Mouse (Mus musculus): Measurements from ENCODE around the gene Srgap2. TPM values are rescaled to one million over a fixed set of nuclear protein-coding genes. Genes with fewer than 3 reads are reported as not detected.
"Not testable (repeated sequence)": the region's sequence is repeated elsewhere in the genome, so short reads cannot be mapped to it uniquely, and the experiment has no call there.

Srgap2 gene
- polyA plus RNA-seq, 1 experiment from 2014 or later = 18.6 TPM

DNA sequence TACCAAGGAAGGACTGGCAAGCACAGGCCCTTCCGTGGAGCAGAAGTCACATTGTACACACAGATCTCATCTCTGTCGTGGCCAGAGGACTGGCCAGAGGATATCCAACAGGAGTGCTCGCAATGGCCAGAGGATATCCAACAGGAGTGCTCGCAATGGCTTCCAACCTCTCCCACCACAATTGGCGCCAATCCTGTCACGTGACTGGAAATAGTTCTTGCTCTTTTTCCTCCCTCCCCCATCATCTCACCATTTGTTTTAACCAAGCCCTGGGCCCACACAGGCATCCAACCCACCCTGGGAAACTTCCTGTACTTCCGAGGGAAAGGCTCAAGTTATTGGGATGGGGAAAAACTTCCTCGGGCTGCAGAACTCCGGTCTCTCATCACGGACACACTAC lies 258.4 kb downstream of the Srgap2 start:
- WGBS = 73% methylated on average over 10 of the region's 10 CpGs
- H3K4me1 ChIP-seq (replicated peaks) = 0 out of 2 replicates have a peak, but pooled peaks cover 3% of the 10 kb centered on the region

DNA sequence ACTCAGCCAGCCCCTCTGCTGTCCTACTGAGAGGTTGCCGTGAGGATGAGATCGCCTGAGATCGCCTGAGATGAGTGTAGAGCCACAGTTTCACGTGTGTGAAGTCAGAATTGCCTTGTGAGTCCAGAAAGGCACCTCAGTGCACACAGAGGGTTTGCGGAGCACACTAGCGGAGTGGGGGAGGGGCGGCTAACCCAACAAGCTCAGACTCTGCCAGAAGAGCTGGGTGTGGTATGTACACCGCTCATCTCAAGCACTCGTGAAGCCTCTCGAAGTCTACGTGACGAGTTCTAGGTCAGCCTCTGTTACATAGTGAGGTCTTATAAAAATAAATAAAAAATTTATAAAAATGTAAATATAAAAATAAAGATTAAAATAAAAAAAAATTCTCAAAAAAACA lies 263.2 kb downstream of the Srgap2 start:
- H3K9me3 ChIP-seq (replicated peaks) = no peaks in the 10 kb centered on the region
- H3K9ac ChIP-seq = no peak overlapping the region
- no peak overlapping the region for H3K4me2 ChIP-seq
- WGBS = 65% methylated on average over 12 of the region's 12 CpGs
- no peak overlapping the region for H3K27ac ChIP-seq (ENCODE audit: poor library complexity, severe bottlenecking)
- H3K4me3 ChIP-seq = no peak overlapping the region
- peaks cover 14% of the 10 kb centered on the region for H3K27me3 ChIP-seq (replicated peaks)
- ATAC-seq (ENCODE audit: insufficient number of reproducible peaks, low FRiP score) = no peak
- H3K4me1 ChIP-seq (replicated peaks) = no peaks in the 10 kb centered on the region
- H3K36me3 ChIP-seq = no peaks in the 10 kb centered on the region

More for the DNA sequence above, 258.4 kb downstream of the Srgap2 start:
- no peak overlapping the region for H3K9ac ChIP-seq
- H3K4me2 ChIP-seq = no peak overlapping the region
- peaks cover 22% of the 10 kb centered on the region for H3K27me3 ChIP-seq (replicated peaks)
- H3K27ac ChIP-seq (ENCODE audit: poor library complexity, severe bottlenecking) = no peak overlapping the region
- H3K9me3 ChIP-seq (replicated peaks) = no peaks in the 10 kb centered on the region
- ATAC-seq (ENCODE audit: insufficient number of reproducible peaks, low FRiP score) = no peak
- H3K36me3 ChIP-seq = no peaks in the 10 kb centered on the region
- H3K4me3 ChIP-seq = no peak overlapping the region

DNA sequence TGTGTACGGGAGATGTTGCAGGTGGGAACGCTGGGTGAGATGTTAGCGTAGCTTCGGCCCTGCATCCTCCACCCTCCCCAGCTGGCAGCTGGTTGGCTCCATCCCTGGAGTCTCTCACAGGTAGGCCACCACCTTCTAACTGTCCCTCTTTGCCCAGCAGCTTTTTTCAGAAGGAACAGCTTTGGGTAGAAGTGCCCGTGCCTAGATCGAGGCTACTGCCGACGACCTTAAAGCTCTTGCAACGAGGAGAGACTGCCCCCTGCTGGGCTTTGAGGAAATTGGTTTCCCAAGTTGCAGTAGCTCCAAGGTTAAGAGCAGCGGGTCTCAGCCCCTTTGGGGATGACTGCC lies 266.9 kb downstream of the Srgap2 start:
- H3K4me1 ChIP-seq (replicated peaks) = no peaks in the 10 kb centered on the region
- H3K27me3 ChIP-seq (replicated peaks) = peaks cover 18% of the 10 kb centered on the region
- no peaks in the 10 kb centered on the region for H3K9me3 ChIP-seq (replicated peaks)
- no peak overlapping the region for H3K9ac ChIP-seq
- H3K4me2 ChIP-seq = 0 out of 2 replicates have a peak overlapping the region, but pooled peaks have one; percentile 9
- no peaks in the 10 kb centered on the region for H3K36me3 ChIP-seq
- H3K4me3 ChIP-seq = no peak overlapping the region
- H3K27ac ChIP-seq (ENCODE audit: poor library complexity, severe bottlenecking) = no peak overlapping the region
- ATAC-seq (ENCODE audit: insufficient number of reproducible peaks, low FRiP score) = no peak
- WGBS = 27% methylated on average over 10 of the region's 10 CpGs

DNA sequence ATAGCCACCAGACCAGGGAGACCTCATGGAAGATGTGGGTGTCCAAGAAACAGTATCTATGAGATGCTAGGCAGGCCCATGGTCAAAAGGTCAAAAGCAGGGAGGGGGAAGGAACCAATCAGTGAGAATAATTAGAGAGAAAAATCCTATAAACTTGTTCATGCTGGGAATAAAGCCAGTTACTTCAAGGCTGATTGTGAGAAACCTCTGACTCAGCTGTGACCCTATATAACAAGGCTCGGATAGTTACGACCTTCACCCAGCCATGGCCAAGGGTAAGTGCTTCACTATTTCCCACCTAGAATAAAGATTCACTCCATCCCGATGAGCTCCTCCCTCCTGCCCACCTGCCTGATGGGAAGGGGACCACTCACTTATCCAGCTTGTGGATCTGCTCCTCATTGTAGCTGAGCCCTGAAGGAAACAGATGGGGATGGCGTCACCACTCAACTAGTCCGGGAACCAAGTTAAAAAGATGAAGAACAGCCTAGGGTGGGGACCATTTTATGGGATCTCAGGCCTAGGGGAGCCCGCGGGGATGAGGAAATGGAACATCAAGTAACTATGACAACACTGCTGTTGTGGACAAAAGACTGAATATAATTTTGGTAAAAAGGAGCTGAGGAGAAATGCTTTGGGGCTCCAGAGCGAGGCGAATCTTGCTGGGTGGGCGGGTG lies 267.4 kb downstream of the Srgap2 start:
- Histone ChIP-seq H3K4me1 (replicated peaks) (no peaks in the 10 kb centered on the region), H3K9me3 (replicated peaks) (no peaks in the 10 kb centered on the region), H3K9ac (no peak overlapping the region), H3K36me3 (no peaks in the 10 kb centered on the region), H3K4me3 (no peak overlapping the region), H3K27me3 (replicated peaks) (peaks cover 18% of the 10 kb centered on the region), H3K4me2 (0 out of 2 replicates have a peak overlapping the region, but pooled peaks have one; percentile 9), H3K27ac (ENCODE audit: poor library complexity, severe bottlenecking) (no peak overlapping the region)
- no peak for ATAC-seq (ENCODE audit: insufficient number of reproducible peaks, low FRiP score)
- 60% methylated on average over 10 of the region's 10 CpGs for WGBS

DNA sequence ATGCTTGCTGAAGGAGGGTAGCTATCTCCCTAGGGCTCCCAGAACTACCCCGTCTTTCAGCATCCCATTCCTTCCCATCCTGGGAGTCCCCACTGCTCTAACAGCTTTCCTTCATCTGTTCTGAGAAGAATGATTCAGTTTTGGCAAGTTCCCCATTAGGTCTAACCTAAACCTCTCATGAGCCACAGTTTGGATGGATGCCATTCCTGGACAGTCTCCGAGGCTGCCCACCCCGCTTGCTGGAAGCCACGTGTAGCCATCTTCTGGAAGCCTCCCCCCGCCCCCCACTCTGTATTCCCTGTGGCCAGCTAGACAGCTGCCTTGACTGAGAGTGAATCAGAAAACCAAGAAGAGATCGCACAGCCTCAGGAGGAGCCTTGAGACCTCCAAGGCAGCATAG lies 269.9 kb downstream of the Srgap2 start:
- Histone ChIP-seq H3K9ac (no peak overlapping the region), H3K27me3 (replicated peaks) (peaks cover 18% of the 10 kb centered on the region), H3K27ac (ENCODE audit: poor library complexity, severe bottlenecking) (no peak overlapping the region), H3K4me2 (no peak overlapping the region), H3K4me1 (replicated peaks) (no peaks in the 10 kb centered on the region), H3K4me3 (no peak overlapping the region), H3K36me3 (no peaks in the 10 kb centered on the region), H3K9me3 (replicated peaks) (no peaks in the 10 kb centered on the region)
- no peak for ATAC-seq (ENCODE audit: insufficient number of reproducible peaks, low FRiP score)
- 81% methylated on average over 6 of the region's 6 CpGs for WGBS

DNA sequence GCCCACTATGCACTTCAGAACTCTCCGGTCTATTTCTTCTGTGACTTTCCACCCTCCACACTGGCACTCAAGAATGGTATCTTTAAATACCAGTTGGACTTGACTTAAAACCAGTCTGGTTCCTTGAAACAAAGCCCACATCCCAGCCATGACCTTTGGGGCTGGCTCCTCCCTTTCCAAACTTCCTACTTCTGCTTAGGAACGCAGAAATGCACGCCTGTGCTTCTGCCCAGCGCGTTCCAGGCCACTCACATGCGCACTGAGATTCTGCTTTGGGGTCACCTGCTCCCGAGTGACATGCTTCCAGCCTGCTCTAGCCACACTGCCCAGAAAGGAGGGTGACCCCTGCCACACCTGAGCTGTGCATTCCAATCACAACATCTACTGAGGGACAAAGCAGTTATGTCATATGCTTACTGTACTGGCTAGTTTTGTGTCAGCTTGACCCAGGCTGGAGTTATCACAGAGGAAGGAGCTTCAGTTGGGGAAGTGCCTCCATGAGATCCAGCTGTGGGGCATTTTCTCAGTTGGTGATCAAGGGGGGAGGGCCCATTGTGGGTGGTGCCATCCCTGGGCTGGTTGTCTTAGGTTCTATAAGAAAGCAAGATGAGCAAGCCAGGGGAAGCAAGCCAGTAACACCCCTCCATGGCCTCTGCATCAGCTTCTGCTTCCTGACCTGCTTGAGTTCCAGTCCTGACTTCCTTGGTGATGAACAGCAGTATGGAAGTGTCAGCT lies 274.5 kb downstream of the Srgap2 start:
- not testable (repeated sequence) for H3K36me3 ChIP-seq; H3K9me3 ChIP-seq (replicated peaks); H3K4me3 ChIP-seq; H3K9ac ChIP-seq; H3K4me2 ChIP-seq; H3K27ac ChIP-seq (ENCODE audit: poor library complexity, severe bottlenecking); H3K27me3 ChIP-seq (replicated peaks); ATAC-seq (ENCODE audit: insufficient number of reproducible peaks, low FRiP score)
- peaks cover 38% of the 10 kb centered on the region for H3K4me1 ChIP-seq (replicated peaks)
- 75% methylated on average over 7 of the region's 7 CpGs for WGBS

DNA sequence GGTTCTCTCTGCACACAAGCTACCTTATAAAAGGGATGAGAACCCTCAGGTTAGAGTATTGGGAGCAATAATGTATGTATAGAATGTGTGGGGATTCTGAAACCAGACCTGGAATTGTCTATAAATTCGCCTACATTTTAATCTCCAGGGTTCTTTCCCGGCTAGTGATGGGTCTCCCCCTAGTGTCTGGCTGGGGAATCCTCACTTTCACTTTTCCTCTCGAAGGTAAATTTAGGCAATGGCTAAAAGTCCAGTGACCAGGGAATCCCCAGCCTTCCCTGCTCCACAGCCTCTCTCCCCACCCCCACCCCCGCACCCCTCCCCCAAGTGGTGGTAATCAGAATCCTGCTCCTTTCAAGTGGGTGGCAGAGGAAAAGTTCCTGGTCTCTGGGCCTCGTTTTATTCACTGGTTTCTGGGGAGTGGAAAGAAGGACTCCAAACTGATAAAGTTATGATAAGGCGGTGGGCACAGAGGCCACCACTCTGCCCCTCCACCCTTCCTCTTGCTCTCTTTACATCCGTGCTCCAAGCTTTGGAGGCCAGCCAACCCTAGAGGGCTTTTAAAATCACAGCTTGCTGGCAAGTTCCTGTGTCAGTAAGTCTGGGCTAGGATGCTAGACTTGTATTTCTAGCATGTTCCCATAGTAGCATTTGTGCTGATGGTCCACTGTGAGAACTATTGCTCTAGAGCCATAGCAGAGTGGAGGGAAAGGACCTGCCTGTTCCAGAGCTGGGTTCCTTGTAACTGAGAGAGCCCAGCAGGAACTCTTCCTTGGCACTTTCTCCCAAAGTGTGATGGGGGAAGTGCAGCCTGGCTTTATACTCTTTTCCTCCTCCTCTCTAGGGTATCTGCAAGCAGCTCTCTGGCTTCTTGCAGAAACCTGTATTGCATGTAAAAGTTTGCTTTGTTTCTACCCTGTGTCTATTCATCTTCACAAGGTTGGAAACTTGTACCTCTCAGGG lies 280.4 kb downstream of the Srgap2 start:
- Histone ChIP-seq H3K27ac (ENCODE audit: poor library complexity, severe bottlenecking) (peak overlapping the region; percentile 36), H3K9ac (peak overlapping the region; percentile 32; the same call in 1 of the 2 replicates), H3K4me2 (peak overlapping the region; percentile 61), H3K27me3 (replicated peaks) (peaks cover 12% of the 10 kb centered on the region; the same call in 1 of the 2 replicates), H3K36me3 (no peaks in the 10 kb centered on the region), H3K9me3 (replicated peaks) (no peaks in the 10 kb centered on the region), H3K4me3 (peak overlapping the region; percentile 17), H3K4me1 (replicated peaks) (peaks cover 71% of the 10 kb centered on the region)
- 2% methylated on average over 7 of the region's 7 CpGs for WGBS
- 0 out of 2 replicates have a peak, but pooled peaks have one; percentile 33 for ATAC-seq (ENCODE audit: insufficient number of reproducible peaks, low FRiP score)

DNA sequence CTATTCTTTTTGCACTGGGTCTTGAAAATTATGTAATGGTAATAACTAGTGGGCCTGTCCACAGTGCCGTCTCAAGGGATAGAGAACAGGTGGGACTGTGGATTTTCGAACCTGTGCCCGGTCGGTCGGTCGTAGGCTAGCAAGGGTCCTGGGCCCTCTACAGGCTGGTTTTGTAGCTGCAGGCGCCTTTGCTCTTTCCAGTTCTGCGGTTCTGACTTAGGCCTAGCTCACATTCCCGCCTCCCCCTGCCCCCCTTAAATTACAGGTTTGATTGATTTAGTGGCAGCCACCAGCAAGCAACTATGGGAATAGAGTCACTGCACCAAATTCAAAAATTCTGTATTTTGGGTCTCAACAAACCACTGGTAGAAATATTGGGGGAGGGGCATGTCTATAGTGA lies 281.2 kb downstream of the Srgap2 start:
- peak overlapping the region; percentile 97 for H3K4me2 ChIP-seq
- H3K27me3 ChIP-seq (replicated peaks) = peaks cover 12% of the 10 kb centered on the region; the same call in 1 of the 2 replicates
- no peaks in the 10 kb centered on the region for H3K36me3 ChIP-seq
- no peak overlapping the region for H3K27ac ChIP-seq (ENCODE audit: poor library complexity, severe bottlenecking)
- H3K9ac ChIP-seq = no peak overlapping the region
- peaks cover 64% of the 10 kb centered on the region for H3K4me1 ChIP-seq (replicated peaks)
- H3K4me3 ChIP-seq = peak overlapping the region; percentile 81
- WGBS = 7% methylated on average over 9 of the region's 9 CpGs
- no peaks in the 10 kb centered on the region for H3K9me3 ChIP-seq (replicated peaks)
- 0 out of 2 replicates have a peak, but pooled peaks have one; percentile 20 for ATAC-seq (ENCODE audit: insufficient number of reproducible peaks, low FRiP score)

DNA sequence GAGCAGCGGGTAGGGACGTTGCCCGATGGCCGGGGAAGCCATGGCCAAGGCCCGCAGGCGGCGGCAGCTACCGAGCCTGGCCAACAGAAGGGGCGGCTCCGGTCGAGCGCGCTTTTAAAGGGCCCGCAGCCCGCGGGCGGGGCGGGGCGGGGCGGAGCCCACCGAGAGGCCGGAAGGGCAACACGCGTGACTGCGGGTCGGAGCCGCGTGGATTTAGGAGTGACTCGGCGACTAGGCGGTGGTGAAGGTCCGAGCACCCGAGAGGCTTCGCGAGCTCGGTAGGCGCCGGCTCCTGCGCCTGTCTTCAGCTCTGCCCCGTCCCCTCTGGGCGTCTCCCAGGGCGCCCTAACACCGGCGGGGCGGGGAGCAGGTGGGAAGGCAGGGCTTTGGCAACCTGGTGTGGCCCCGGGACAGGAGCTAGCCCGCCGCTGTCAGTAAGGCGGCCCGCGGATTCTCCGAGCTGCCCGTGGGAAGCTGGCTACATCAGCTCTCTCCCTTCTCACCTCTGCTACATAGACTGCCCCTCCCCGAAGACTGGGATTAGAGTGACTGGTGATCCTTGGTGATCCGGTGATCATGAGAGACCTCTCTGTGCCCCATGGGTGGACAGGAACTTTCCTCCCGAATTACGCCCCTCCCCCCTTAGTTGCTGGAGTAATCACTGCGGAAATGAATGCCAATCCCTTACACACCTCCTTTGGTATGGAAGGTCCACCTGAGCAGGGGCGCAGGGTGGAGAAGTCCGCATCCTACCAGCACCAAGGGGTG lies 281.9 kb downstream of the Srgap2 start, which contains the start of gene Rassf5:
Gene Rassf5, minus strand, starts transcription at position 170 of the 768 bp plus-strand sequence.
- ATAC-seq (ENCODE audit: insufficient number of reproducible peaks, low FRiP score) = peak; percentile 66
- Histone ChIP-seq H3K27ac (ENCODE audit: poor library complexity, severe bottlenecking) (no peak within 1 kb of the TSS), H3K36me3 (no peaks in the 10 kb centered on the region), H3K4me3 (peak within 1 kb of the TSS; percentile 81), H3K27me3 (replicated peaks) (peaks cover 12% of the 10 kb centered on the region; the same call in 1 of the 2 replicates), H3K4me2 (peak within 1 kb of the TSS; percentile 97), H3K9ac (peak within 1 kb of the TSS; percentile 86), H3K9me3 (replicated peaks) (no peaks in the 10 kb centered on the region), H3K4me1 (replicated peaks) (peaks cover 64% of the 10 kb centered on the region)
- under 1% methylated on average over 60 of the region's 60 CpGs for WGBS

DNA sequence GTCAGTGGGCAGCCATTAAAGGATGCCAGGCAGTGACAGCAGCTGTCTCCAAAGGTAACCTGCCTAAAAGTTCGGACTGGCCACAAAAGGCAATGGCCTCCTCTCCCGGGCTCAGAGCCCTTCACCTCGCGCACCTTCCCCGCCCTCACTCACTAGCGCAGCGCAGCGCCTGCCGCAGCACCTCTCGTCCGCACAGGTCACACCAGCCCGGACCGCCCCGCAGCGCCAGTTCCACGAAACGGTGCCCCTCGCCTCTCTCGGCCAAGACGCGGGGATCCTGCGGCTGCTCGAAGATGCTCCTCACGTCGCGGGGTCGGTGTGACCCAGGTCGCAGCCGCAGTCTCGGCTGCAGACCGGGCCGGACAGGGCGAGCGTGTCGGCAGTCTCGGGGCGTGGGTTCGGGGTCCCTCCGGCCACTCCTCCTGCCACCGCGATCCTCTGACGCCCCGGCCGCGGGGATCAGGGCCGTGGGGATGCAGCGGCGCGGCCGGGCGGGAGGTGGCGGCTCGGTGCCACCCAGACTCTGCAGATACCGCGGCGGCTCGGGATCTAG lies 282.5 kb downstream of the Srgap2 start:
- no peak; the same call in 1 of the 2 replicates for ATAC-seq (ENCODE audit: insufficient number of reproducible peaks, low FRiP score)
- peaks cover 12% of the 10 kb centered on the region; the same call in 1 of the 2 replicates for H3K27me3 ChIP-seq (replicated peaks)
- 1% methylated on average over 57 of the region's 57 CpGs for WGBS
- peak overlapping the region; percentile 86 for H3K9ac ChIP-seq
- peaks cover 61% of the 10 kb centered on the region for H3K4me1 ChIP-seq (replicated peaks)
- no peak overlapping the region for H3K27ac ChIP-seq (ENCODE audit: poor library complexity, severe bottlenecking)
- H3K4me3 ChIP-seq = peak overlapping the region; percentile 81
- H3K4me2 ChIP-seq = peak overlapping the region; percentile 97
- H3K36me3 ChIP-seq = no peaks in the 10 kb centered on the region
- H3K9me3 ChIP-seq (replicated peaks) = no peaks in the 10 kb centered on the region

All from heart, embryonic 12.5 days (tissue).